Mouse (Mus musculus) liver, embryonic 15.5 days (tissue): Measurements from ENCODE around the gene Hspbp1. TPM values are rescaled to one million over a fixed set of nuclear protein-coding genes. Genes with fewer than 3 reads are reported as not detected.

Experiments
- ATAC-seq: fragments of 200-750 bp; cut with Nextera tagmentation; 2 replicates; pipeline ENCODE4 v1.8.0; 2017; ENCODE audit warnings: moderate number of reproducible peaks, mild to moderate bottlenecking, moderate library complexity; ENCODE audit not compliant: insufficient read depth
- H3K27ac ChIP-seq: fragments of 300-500 bp; sonication (generic); replicated peaks from 2 replicates; pipeline ENCODE4 v1.5.1; 2015; ENCODE audit warnings: mild to moderate bottlenecking, inconsistent platforms
- H3K27me3 ChIP-seq: fragments of 300-500 bp; sonication (generic); 2 replicates; pipeline ENCODE4 v1.6.1; 2015; ENCODE audit warnings: mild to moderate bottlenecking, inconsistent platforms
- H3K36me3 ChIP-seq: fragments of 300-500 bp; sonication (generic); replicated peaks from 2 replicates; pipeline ENCODE4 v1.6.1; 2015; ENCODE audit warnings: moderate library complexity, mild to moderate bottlenecking, inconsistent platforms
- H3K4me1 ChIP-seq: fragments of 300-500 bp; sonication (generic); replicated peaks from 2 replicates; pipeline ENCODE4 v1.6.1; 2015; ENCODE audit warnings: inconsistent platforms
- H3K4me2 ChIP-seq: fragments of 300-500 bp; sonication (generic); 2 replicates; pipeline ENCODE4 v1.6.1; 2015; ENCODE audit warnings: moderate library complexity, mild to moderate bottlenecking, inconsistent platforms
- H3K4me3 ChIP-seq: fragments of 300-500 bp; sonication (generic); replicated peaks from 2 replicates; pipeline ENCODE4 v1.5.1; 2015; ENCODE audit warnings: mild to moderate bottlenecking, inconsistent platforms
- H3K9ac ChIP-seq: fragments of 300-500 bp; sonication (generic); 2 replicates; pipeline ENCODE4 v1.6.1; 2015; ENCODE audit warnings: moderate library complexity, mild to moderate bottlenecking, inconsistent platforms
- H3K9me3 ChIP-seq: fragments of 300-500 bp; sonication (generic); replicated peaks from 2 replicates; pipeline ENCODE4 v1.6.1; 2016; ENCODE audit warnings: inconsistent platforms
- WGBS: fragments of 180-500 bp; shearing (Covaris S2); methylation state at CpG from one replicate; pipeline ENCODE4 v1.1.7; 2015; ENCODE audit warnings: mixed read lengths; ENCODE audit not compliant: insufficient replicate concordance; 5-methylcytosine and 5-hydroxymethylcytosine counted together
- polyA plus RNA-seq: library from polyadenylated mRNA; unstranded; fragments of >200 nt; fragmentation: Nextera tagmentation; extraction: Ambion mirVana; gene quantifications from 2 replicates; pipeline ENCODE4 v1.2.1, GENCODE M21; 2015

Gene Hspbp1
- polyA plus RNA-seq, 1 experiment from 2014 or later = 54.4 TPM

DNA sequence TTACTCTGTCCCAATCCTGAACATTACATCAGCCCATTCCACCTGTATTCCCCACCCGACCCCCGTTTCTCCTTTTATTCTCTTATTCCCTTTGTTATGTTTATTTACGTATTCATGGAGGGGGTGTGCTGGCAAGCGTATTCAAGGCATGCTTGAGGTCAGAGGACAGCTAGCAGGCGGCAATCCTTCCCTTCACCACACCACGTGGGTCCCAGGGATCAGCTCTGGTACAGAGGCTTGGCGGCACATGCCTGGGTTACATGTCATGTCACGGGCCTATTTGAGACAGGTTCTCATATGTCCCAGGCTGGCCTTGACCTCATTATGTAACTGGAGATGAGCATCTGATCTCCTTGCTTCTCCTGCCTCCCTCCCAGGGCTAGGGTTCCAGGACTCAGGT is 17.5 kb upstream of the Hspbp1 start:
- peaks cover 5% of the 10 kb centered on the region for H3K4me1 ChIP-seq
- H3K27me3 ChIP-seq = peaks cover 9% of the 10 kb centered on the region
- no peak overlapping the region for H3K27ac ChIP-seq
- WGBS = 66% methylated on average over 8 of the region's 8 CpGs
- H3K9ac ChIP-seq = no peak overlapping the region
- no peak overlapping the region for H3K4me2 ChIP-seq
- no peaks in the 10 kb centered on the region for H3K9me3 ChIP-seq
- H3K36me3 ChIP-seq = no peaks in the 10 kb centered on the region
- H3K4me3 ChIP-seq = no peak overlapping the region
- no peak for ATAC-seq

DNA sequence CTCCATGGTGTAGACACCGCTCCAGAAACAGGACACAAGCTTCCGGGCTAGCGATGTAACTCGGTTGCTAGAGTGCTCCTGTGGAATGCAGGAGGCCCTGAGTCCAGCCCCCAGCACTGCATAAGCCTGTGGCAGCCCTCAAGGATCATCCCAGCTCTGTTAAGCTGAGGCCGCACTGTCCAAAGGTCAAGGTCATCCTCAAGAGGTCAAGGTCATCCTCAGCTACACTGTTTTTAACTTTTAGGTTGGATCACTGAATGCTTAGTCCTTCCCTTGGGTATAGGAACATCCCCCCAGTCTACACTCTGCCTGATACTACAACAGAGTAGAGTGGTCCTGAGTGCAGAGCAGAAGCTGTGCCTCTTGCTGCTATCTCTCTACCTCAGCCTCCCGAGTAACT is 8.1 kb upstream of the Hspbp1 start:
- peaks cover 42% of the 10 kb centered on the region for H3K27me3 ChIP-seq
- no peaks in the 10 kb centered on the region for H3K9me3 ChIP-seq
- ATAC-seq = no peak
- no peak overlapping the region for H3K4me3 ChIP-seq
- WGBS = 71% methylated on average over 6 of the region's 6 CpGs
- H3K4me2 ChIP-seq = no peak overlapping the region
- H3K27ac ChIP-seq = no peak overlapping the region
- H3K4me1 ChIP-seq = peaks cover 7% of the 10 kb centered on the region; the same call in 1 of the 2 replicates
- H3K9ac ChIP-seq = no peak overlapping the region
- H3K36me3 ChIP-seq = no peaks in the 10 kb centered on the region

DNA sequence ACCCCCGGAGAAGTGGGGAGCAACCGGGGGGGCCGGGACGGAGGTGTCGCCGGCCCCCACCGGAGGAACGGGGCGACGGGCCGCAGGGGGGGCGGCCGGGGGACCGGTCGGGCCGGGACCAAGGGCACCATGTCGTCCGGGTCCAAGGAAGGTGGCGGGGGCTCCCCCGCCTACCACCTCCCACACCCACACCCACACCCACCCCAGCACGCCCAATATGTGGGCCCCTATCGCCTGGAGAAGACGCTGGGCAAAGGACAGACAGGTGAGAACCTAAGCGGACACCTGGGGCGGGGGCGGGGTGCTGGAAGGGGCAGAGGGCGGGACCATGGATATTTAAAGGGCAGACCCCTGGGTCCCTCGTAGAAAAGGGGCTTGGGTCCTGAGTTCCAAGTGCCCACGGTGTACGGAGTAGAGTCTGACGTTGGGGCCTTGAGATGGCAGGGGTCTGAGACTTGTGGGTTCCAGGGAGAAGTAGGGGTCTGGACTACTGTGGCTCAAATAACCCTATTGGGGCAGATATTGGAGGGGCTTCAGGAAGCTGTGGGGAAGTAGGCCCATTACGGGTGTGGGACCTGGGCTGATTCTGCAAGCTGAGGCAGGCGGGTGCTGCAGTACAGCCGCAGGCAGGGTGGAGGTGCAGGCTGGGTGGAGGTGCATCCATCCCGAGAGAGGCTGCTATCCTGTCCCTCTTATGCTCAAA is 6.2 kb upstream of the Hspbp1 start:
- Histone ChIP-seq H3K36me3 (no peaks in the 10 kb centered on the region), H3K27me3 (peaks cover 42% of the 10 kb centered on the region), H3K4me2 (peak overlapping the region; percentile 64), H3K9me3 (no peaks in the 10 kb centered on the region), H3K4me1 (peaks cover 7% of the 10 kb centered on the region; the same call in 1 of the 2 replicates), H3K9ac (peak overlapping the region; percentile 27; the same call in 1 of the 2 replicates), H3K4me3 (peak overlapping the region; percentile 45), H3K27ac (no peak overlapping the region)
- WGBS = 26% methylated on average over 25 of the region's 35 CpGs
- ATAC-seq = no peak

DNA sequence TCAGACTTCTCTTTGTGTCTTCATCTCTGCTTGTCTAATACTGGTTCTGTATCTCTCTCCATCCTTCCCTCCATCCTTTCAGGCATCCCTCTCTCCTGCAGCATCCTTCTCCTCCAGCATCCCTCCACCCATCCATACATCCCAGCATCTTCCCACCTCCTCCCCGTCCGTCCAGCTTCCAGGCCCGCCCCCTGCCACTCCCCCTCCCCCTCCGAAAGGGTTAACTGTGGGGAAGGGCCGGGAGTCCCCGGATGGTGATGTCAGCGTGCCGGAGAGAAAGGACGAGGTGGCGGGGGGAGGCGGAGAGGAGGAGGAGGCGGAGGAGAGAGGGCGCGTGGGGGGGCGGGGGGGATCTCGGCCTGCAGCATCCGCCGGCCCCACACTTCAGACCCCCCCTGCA is 5.5 kb upstream of the Hspbp1 start, which contains the start of gene Brsk1:
TSS of gene Brsk1 (plus strand) at position 218 of the 400 bp plus-strand sequence.
- H3K36me3 ChIP-seq = no peaks in the 10 kb centered on the region
- H3K9me3 ChIP-seq = no peaks in the 10 kb centered on the region
- H3K27ac ChIP-seq = no peak within 1 kb of the TSS
- peak within 1 kb of the TSS; percentile 27; the same call in 1 of the 2 replicates for H3K9ac ChIP-seq
- H3K4me3 ChIP-seq = peak within 1 kb of the TSS; percentile 45
- H3K4me2 ChIP-seq = peak within 1 kb of the TSS; percentile 64
- no peak for ATAC-seq
- peaks cover 10% of the 10 kb centered on the region for H3K4me1 ChIP-seq
- under 1% methylated on average over 16 of the region's 18 CpGs for WGBS
- peaks cover 42% of the 10 kb centered on the region for H3K27me3 ChIP-seq

DNA sequence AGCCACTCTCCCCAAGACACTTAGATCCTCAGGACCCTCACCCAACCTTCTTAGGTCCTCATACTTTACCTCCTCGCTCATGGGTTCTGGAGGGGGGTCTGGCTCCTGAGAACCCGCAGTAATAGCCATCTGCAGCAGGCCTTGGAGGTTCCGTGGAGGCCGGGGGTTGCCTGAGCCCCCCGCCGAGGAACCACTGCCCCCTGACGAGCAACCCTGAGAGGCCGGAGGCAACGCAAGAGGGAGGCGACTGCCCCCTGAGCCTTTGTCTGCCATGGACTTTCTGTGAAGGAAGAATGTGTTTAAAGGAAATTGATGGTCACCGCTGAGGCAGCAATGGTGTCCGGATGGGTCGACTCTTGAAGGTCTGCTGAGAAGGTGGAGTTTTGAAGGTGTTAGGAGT is 665 bp downstream of the Hspbp1 start:
- Histone ChIP-seq H3K27ac (peak overlapping the region; percentile 80), H3K36me3 (peaks cover 23% of the 10 kb centered on the region)

DNA sequence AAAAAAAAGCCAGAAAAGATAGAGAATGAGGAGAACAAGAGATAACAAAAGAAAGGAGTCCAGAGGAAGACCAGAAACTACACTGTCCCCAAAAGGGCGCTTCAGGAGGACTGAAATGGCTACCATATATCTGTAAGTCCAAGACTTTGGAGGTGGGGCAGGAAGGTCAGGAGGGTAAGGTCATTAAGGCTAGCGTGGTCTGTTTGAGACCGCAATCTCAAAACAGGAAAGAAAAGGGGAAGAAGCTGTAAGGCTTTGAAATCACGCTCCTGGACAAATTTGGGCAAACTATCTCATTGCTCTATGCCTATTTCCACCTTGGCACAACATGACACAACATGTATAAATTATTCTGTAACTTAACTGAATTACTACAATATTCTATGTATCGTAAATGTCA is 1.6 kb downstream of the Hspbp1 start:
- H3K4me3 ChIP-seq = no peak overlapping the region
- peaks cover 27% of the 10 kb centered on the region for H3K4me1 ChIP-seq
- no peaks in the 10 kb centered on the region for H3K27me3 ChIP-seq
- 56% methylated on average over 5 of the region's 5 CpGs for WGBS
- H3K9ac ChIP-seq = no peak overlapping the region
- no peak overlapping the region for H3K27ac ChIP-seq
- no peak overlapping the region for H3K4me2 ChIP-seq
- no peak for ATAC-seq
- H3K9me3 ChIP-seq = no peaks in the 10 kb centered on the region
- H3K36me3 ChIP-seq = peaks cover 24% of the 10 kb centered on the region

More for the DNA sequence above, 665 bp downstream of the Hspbp1 start:
- H3K4me2 ChIP-seq = peak overlapping the region; percentile 92
- no peak for ATAC-seq
- H3K4me3 ChIP-seq = peak overlapping the region; percentile 87
- H3K27me3 ChIP-seq = peaks cover 7% of the 10 kb centered on the region; the same call in 1 of the 2 replicates
- H3K9me3 ChIP-seq = no peaks in the 10 kb centered on the region
- WGBS = 3% methylated on average over 13 of the region's 13 CpGs
- peak overlapping the region; percentile 58 for H3K9ac ChIP-seq
- peaks cover 27% of the 10 kb centered on the region for H3K4me1 ChIP-seq

DNA sequence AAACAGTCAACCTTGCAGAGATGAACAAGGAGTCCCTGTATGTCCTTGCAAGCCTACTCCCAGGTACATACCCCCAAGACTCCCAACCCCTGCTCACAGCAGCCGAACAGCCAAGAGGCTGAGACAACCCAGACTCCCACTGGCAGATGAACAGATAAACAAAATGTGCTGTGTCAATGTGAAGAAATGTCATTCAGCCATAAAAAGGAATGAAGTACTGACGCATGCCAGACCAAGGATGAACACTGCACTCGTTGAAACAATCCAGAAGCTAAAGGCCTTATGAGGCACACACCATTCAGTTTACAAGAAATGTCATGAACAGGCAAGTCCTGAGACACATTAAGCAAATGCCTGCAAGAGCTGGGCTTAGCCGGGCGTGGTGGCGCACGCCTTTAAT is 9.7 kb downstream of the Hspbp1 start:
- Histone ChIP-seq H3K27me3 (no peaks in the 10 kb centered on the region), H3K9me3 (no peaks in the 10 kb centered on the region), H3K27ac (no peak overlapping the region; the same call in 1 of the 2 replicates), H3K4me1 (peaks cover 35% of the 10 kb centered on the region), H3K9ac (no peak overlapping the region), H3K4me2 (no peak overlapping the region), H3K4me3 (no peak overlapping the region), H3K36me3 (peaks cover 51% of the 10 kb centered on the region)
- no peak for ATAC-seq
- WGBS = 74% methylated on average over 7 of the region's 7 CpGs

DNA sequence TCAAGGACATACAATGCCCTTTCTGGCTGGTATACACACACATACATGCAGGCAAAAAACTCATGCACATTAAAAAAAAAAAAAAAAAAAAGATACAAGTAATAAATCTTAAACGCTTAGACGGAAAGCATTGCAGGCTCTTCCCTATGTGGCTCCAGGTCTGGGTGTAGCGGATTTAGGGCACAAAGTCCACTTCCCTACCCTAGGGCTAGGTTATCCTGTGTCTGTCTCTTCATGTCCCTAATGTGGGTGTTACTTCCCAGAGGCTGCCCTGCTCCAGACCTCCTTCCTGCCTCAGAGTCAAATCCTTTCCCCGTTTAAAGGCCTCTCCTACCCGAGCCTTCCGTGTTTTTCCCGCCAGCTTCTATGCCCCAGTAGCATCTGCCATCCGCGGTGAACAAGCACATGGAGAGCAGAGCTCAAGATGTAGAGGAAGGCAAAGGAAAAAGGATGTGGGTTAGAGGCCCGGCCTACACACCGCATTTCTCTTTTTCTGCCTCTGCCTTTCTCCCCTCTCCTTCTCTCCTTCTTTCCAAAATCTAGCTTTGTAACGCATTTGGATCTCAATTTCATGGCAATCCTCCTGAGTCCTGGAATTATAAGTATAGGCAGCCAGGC is 10.6 kb downstream of the Hspbp1 start:
- H3K4me2 ChIP-seq = no peak overlapping the region
- no peaks in the 10 kb centered on the region for H3K27me3 ChIP-seq
- H3K36me3 ChIP-seq = peaks cover 49% of the 10 kb centered on the region
- ATAC-seq = no peak
- no peaks in the 10 kb centered on the region for H3K9me3 ChIP-seq
- no peak overlapping the region for H3K9ac ChIP-seq
- 63% methylated on average over 12 of the region's 12 CpGs for WGBS
- no peak overlapping the region for H3K4me3 ChIP-seq
- H3K27ac ChIP-seq = 0 out of 2 replicates have a peak overlapping the region, but pooled peaks have one; percentile 4
- H3K4me1 ChIP-seq = peaks cover 41% of the 10 kb centered on the region

DNA sequence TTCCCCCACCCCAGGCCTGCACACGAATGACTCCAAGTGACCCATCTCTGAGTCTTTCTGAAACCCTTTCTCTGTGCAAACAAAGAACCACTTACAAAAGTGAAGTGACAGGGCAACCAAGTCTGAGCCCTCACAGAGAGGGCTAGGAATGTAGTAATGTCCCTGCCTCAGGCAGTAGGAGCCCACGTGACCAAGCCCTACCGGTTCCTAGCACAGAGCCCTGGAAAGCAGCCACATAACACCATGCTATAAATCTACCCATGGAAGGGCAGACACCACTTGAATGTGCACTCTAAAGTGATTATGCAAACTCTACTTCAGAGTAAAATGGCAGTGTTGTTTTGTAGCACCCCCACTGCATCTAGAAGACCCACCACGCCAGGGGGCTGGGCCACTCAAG is 12.9 kb downstream of the Hspbp1 start:
- Histone ChIP-seq H3K4me2 (no peak overlapping the region), H3K27me3 (no peaks in the 10 kb centered on the region), H3K4me3 (no peak overlapping the region), H3K9me3 (no peaks in the 10 kb centered on the region), H3K9ac (no peak overlapping the region), H3K4me1 (peaks cover 49% of the 10 kb centered on the region), H3K27ac (peak overlapping the region; percentile 79), H3K36me3 (peaks cover 59% of the 10 kb centered on the region)
- ATAC-seq = no peak
- 71% methylated on average over 4 of the region's 4 CpGs for WGBS

DNA sequence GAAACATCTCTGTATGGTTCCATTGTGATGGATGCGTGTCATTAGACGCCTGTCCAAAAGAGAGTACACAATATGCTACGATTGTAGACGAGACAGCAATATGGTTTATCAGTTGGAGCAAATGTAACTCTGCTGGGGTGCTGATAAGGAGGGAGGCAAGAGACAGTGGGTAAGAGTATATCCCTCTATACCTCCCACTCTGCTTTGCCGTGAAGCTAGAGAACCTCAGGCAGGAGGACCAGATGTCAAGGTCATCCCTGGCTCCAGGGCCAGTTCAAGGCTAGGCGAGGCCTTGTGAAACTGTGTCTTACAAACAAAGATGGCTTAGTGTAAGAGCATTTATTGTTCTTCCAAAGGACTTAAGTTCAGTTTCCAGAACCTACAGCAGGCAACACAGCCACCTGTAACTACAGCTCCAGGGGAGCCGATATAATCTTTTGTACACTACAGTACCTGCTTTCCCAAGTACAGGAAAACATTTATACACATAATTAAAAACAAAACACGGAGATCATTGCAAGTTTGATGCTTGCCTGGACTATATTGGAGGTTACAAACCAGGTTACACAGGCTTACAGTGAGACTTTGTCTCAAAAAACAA is 14.1 kb downstream of the Hspbp1 start:
- Histone ChIP-seq H3K9me3 (no peaks in the 10 kb centered on the region), H3K27me3 (no peaks in the 10 kb centered on the region), H3K9ac (peak overlapping the region; percentile 22; the same call in 1 of the 2 replicates), H3K27ac (peak overlapping the region; percentile 79), H3K36me3 (peaks cover 57% of the 10 kb centered on the region), H3K4me3 (no peak overlapping the region), H3K4me2 (peak overlapping the region; percentile 50), H3K4me1 (peaks cover 44% of the 10 kb centered on the region)
- 29% methylated on average over 8 of the region's 8 CpGs for WGBS
- ATAC-seq = peak; percentile 98

DNA sequence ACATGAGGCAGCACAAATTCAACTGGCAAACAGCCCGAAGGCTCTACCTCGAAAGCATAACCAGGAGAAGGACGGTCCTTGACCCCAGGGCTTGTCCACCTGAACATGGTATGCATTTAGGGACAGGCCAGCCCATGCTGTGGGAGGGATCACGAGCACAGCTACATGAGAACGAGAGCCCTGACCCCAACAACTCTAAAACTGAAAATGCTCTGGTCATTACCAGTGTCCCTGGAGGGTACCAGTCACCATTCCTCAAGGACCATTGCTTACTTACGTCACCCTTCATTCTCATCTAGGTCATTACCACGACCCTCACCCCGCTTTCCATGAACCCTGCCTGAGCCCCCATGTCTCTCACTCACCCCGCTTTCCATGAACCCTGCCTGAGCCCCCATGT is 15.7 kb downstream of the Hspbp1 start:
- no peak for ATAC-seq
- 86% methylated on average over 9 of the region's 9 CpGs for WGBS
- H3K27ac ChIP-seq = 0 out of 2 replicates have a peak overlapping the region, but pooled peaks have one; percentile 6
- H3K36me3 ChIP-seq = peaks cover 54% of the 10 kb centered on the region
- H3K4me2 ChIP-seq = no peak overlapping the region
- peaks cover 37% of the 10 kb centered on the region for H3K4me1 ChIP-seq
- no peak overlapping the region for H3K9ac ChIP-seq
- no peaks in the 10 kb centered on the region for H3K27me3 ChIP-seq
- H3K4me3 ChIP-seq = no peak overlapping the region
- H3K9me3 ChIP-seq = no peaks in the 10 kb centered on the region
